Mouse (Mus musculus) adrenal gland, postnatal 14 days (tissue): Measurements from ENCODE around the gene Vps36. TPM values are rescaled to one million over a fixed set of nuclear protein-coding genes. Genes with fewer than 3 reads are reported as not detected.

Source experiments
- DNase-seq: peaks from one replicate; pipeline ENCODE4 v3.0.0; 2021; ENCODE audit warnings: mixed read lengths
- total RNA-seq: library from RNA; stranded (reverse); gene quantifications from 2 replicates; pipeline ENCODE4 v1.2.3, GENCODE M21; 2021

Vps36 gene
- total RNA-seq, 1 experiment from 2014 or later, result 31.0 TPM

- DNase-seq, result no peak
Observed at GRCm38 (mm10) chr8:22209012-22209411, 16.4 kb downstream of the Vps36 start.

- peak; percentile 83 for DNase-seq
Observed at GRCm38 (mm10) chr8:22214826-22215225, 22.2 kb downstream of the Vps36 start.

- DNase-seq, result no peak
Observed at GRCm38 (mm10) chr8:22226361-22226760, 33.8 kb downstream of the Vps36 start.

- DNase-seq, result peak; percentile 83
Observed at GRCm38 (mm10) chr8:22227061-22227877, 34.7 kb downstream of the Vps36 start, which contains the start of gene Thsd1. Thsd1 (plus strand) TSS chr8:22227313.

GRCm38 (mm10) chr8:22228621-22229020 lies 36.0 kb downstream of the Vps36 start:
- peak; percentile 13 for DNase-seq

- no peak for DNase-seq
Observed at GRCm38 (mm10) chr8:22242986-22243385, 50.4 kb downstream of the Vps36 start.

- no peak for DNase-seq
Observed at GRCm38 (mm10) chr8:22245663-22246062, 53.1 kb downstream of the Vps36 start.

- no peak for DNase-seq
Observed at GRCm38 (mm10) chr8:22247956-22248355, 55.3 kb downstream of the Vps36 start.

GRCm38 (mm10) chr8:22249080-22249479 lies 56.5 kb downstream of the Vps36 start:
- no peak for DNase-seq

GRCm38 (mm10) chr8:22258946-22259450 lies 66.4 kb downstream of the Vps36 start:
- DNase-seq, result no peak

- DNase-seq, result no peak
Observed at GRCm38 (mm10) chr8:22259531-22259930, 66.9 kb downstream of the Vps36 start.

GRCm38 (mm10) chr8:22260091-22260722 lies 67.6 kb downstream of the Vps36 start:
- peak; percentile 26 for DNase-seq

GRCm38 (mm10) chr8:22262267-22262666 lies 69.7 kb downstream of the Vps36 start:
- DNase-seq, result peak; percentile 72

- no peak for DNase-seq
Observed at GRCm38 (mm10) chr8:22264292-22264691, 71.7 kb downstream of the Vps36 start.

GRCm38 (mm10) chr8:22264787-22265186 lies 72.2 kb downstream of the Vps36 start:
- peak; percentile 50 for DNase-seq

- DNase-seq, result no peak
Observed at GRCm38 (mm10) chr8:22265194-22265593, 72.6 kb downstream of the Vps36 start.

GRCm38 (mm10) chr8:22266809-22267208 lies 74.2 kb downstream of the Vps36 start:
- DNase-seq, result no peak

Other genes with a start within 250 kb of the Vps36 start
- gene Defb13, start 246.0 kb upstream of the Vps36 start, total RNA-seq, result not detected in 2 replicates
- gene Fam90a1a, start 234.1 kb upstream of the Vps36 start, total RNA-seq, result not detected in 2 replicates
- not detected in 2 replicates for gene Ccdc70, start 223.0 kb upstream of the Vps36 start, total RNA-seq
- 2.2 and 3.0 TPM in 2 replicates for gene Atp7b, start 132.5 kb upstream of the Vps36 start, total RNA-seq
- 34.3 and 34.6 TPM in 2 replicates for gene Alg11, start 132.1 kb upstream of the Vps36 start, total RNA-seq
- gene Nek5, start 67.8 kb upstream of the Vps36 start, total RNA-seq, result 1.9 and 2.1 TPM in 2 replicates
- gene Nek3, start 26.4 kb upstream of the Vps36 start, total RNA-seq, result 3.9 and 5.2 TPM in 2 replicates
- 13.2 and 13.3 TPM in 2 replicates for gene Ckap2, start 7.0 kb upstream of the Vps36 start, total RNA-seq
- gene Thsd1, start 34.5 kb downstream of the Vps36 start, total RNA-seq, result 5.5 and 7.8 TPM in 2 replicates
- not detected in 2 replicates for gene Tpte, start 90.6 kb downstream of the Vps36 start, total RNA-seq
- 15.3 and 38.6 TPM in 2 replicates for gene Slc25a15, start 205.8 kb downstream of the Vps36 start, total RNA-seq
- 50.0 and 51.9 TPM in 2 replicates for gene Mrps31, start 218.6 kb downstream of the Vps36 start, total RNA-seq